Mouse (Mus musculus) bone marrow macrophage, adult 2 months (primary cell): ENCODE measurements around the gene Emg1.

Source experiments
- CTCF ChIP-seq: IDR thresholded peaks from 2 replicates; pipeline ENCODE4 v1.5.1; 2012; ENCODE audit warnings: low read depth, mild to moderate bottlenecking, low read length, moderate library complexity
- POLR2A ChIP-seq: IDR thresholded peaks from 2 replicates; pipeline ENCODE4 v1.6.1; 2012; ENCODE audit warnings: mild to moderate bottlenecking, low read depth, low read length, borderline replicate concordance

DNA sequence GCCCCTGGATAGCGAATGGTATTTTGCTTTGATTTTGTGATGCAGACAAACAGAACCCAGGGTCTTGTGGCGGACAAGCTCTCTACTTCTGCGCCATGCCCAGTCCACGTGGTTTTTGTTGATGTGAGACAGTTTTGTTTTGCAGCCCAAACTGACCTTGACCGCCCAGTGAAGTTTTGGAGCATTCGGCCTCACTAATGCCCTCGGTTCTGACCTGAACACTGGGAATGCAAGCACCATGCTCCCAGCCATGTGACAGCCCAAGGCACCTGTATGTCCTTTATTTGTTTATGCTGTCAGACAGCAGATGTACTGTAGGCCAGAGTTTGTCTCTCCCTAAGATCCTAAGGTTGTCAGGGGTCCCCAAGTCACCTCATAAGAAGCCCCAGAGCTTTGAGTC lies 37.4 kb downstream of the Emg1 start:
- TF ChIP-seq CTCF (no peak), POLR2A (no peak)
